Mouse (Mus musculus) NIH3T3 (cell line): ENCODE data around the gene Secisbp2.
A peak's percentile ranks its signal among the peaks of the same experiment; 100 is the strongest.

Experiments used
- DNase-seq: peaks from one replicate; pipeline ENCODE4 v3.0.0-alpha.2; 2012; ENCODE audit warnings: low read depth

The Secisbp2 gene

DNA sequence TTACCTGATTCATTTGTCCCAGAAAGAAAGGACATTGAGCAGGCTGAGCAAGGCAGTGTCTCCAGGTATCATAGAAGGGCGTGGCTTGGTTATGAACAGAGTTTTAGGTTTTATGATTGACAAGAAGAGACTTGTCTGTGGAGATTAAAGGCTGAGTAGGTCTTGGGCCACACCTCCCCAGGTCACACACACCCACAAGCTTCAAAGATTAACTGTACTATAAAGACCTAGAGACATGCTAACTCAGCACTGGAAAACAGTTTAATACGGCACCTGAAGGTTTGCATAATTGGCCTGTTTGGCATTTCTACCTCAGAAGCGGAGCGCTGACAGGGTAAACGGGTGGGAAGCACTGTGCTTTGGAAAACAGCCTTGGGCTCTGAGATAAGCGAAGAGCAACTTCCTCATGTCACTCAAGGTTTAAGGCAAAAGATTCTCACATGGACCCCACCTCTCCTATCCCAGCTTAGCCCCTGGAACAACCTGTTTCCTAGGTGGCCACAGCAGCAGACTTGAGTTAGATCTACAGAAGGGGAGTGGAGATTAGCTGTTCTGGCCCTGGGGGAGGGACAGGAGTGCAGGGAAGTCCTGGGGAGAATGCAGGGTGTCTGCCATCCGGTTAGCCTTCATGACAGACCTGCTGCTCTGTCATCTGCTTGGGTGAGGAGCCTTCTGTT, 33.9 kb downstream of the Secisbp2 start:
- DNase-seq, result no peak

DNA sequence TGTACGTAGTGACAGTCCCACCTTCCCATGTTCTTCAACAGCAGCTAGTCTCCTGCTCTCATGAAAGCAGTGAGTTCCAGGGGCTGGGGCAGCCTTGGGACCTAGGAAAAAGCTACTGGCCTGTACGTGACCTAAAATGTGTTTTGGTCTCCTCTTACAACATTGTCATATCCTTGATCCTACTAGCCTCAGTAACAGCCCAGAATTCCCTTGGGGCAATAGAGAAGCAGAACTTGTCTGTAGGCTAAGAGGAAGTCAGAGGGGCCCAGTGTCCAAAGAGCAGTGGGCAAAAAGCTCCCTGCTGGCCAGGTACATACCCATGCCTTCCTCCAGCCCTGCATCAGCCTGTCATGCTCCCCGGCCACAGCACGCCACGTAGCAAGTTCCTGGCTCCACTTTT, 35.5 kb downstream of the Secisbp2 start:
- no peak for DNase-seq

DNA sequence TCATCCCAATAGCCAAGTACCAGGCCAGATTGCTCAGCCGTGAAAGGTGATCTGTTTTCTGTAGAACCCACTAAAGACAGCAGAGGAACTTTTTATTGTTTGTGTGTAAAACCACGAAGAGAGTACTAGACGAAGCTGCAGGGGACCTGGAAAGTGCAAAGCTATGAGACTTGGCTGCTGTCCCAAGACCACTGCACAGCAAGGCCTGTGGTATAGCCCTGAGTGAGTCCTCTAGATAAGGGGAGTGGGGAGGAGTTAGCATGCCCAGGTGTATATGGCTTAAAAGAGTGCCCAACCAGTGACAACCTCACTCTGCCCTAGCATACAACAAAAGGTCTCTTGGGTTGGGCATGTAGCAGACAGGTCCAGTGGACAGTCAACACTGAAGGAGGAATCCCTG, 37.2 kb downstream of the Secisbp2 start:
- no peak for DNase-seq

DNA sequence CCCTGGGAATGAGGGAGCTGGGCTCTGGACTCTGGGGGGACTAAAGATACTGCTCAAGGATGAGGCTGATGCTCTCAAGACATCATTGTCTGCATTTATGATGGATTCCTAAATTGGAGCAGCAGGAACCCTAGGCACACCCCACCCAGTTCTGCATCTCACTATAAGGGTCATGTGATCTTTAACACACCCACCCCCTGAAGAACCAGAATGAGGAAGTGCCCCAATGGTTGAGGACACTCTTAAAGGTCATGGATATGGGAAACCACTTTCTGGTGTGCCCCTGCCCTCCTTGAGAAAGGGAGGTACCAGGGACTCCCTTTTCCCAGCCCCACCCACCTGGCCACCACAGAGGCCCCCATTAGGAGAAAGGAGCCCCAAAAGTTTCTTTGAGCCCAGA, 45.0 kb downstream of the Secisbp2 start:
- DNase-seq, result no peak

DNA sequence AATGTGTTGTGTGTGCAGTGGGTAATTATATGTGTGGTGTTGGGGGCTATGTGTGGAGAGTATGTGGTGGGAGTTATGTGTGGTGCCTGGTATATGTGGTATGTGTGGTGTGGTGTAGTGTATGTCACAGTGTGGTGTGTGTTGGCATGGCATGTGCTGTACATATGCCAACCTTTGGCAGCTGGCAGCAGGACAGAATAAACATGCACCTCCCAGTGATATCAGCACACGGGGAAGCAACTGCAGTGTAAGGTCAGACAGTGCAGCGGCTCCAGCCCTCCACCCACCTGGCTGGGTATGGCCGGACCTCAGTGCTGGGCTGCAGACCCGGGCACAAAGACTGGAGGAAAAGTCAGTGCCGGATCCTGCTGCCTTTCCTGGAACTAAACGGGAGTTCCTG, 46.0 kb downstream of the Secisbp2 start:
- no peak for DNase-seq

DNA sequence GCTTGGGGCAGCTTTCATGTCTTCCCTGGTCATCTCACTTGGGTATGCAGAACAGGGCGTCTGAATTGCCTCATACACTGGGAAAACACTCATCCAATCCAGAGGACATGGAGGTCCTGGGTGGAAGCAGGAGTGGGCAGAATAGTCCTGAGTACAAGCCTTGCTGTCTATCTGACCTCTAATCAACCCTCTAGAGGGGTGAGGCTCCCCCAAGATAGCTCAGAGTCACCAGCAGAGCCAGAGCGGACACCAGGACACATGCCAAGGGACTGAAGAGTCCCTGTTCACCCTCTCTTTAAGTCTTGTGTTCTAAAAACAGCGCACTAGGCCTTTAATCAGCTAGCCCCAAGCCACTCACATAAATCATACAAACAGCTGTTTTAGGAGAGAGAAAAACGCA, 46.4 kb downstream of the Secisbp2 start:
- no peak for DNase-seq

DNA sequence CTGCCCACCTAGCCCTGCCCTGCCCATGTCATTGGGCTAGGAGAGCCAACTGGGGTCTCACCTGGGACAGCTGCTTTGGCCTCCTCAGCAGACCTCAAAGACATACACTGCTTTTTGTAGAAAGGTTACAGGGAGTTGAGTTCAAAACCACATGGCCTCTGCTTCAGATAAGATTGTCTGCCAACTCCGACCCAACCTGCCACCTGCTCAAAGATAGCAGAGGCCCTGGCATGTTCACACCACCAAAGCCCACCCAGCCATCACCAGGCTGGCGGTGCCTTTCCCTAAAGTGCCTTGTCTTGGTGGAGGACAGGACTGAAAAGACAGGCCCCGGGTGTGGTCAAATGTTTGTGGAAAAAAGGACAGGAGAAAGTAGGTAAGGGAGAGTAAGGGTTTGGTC, 46.8 kb downstream of the Secisbp2 start:
- no peak for DNase-seq

DNA sequence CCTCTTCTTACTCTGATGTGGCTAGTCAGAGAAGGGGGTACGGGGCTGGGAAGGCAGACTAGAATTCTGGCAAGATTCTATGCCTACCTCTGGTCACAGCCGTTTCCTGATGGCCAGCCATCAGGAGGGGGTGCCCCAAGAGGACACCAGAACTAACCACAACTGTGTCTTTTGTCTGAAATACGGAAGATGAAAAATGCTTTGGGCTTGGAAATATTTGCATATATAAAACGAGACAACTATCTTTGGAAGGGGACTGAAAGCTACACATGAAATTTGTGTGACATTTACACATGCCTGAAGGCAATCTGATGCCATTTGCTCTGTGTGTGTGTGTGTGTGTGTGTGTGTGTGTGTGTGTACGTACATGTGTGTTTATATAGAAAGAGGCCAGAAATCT, 52.4 kb downstream of the Secisbp2 start:
- DNase-seq, result no peak

DNA sequence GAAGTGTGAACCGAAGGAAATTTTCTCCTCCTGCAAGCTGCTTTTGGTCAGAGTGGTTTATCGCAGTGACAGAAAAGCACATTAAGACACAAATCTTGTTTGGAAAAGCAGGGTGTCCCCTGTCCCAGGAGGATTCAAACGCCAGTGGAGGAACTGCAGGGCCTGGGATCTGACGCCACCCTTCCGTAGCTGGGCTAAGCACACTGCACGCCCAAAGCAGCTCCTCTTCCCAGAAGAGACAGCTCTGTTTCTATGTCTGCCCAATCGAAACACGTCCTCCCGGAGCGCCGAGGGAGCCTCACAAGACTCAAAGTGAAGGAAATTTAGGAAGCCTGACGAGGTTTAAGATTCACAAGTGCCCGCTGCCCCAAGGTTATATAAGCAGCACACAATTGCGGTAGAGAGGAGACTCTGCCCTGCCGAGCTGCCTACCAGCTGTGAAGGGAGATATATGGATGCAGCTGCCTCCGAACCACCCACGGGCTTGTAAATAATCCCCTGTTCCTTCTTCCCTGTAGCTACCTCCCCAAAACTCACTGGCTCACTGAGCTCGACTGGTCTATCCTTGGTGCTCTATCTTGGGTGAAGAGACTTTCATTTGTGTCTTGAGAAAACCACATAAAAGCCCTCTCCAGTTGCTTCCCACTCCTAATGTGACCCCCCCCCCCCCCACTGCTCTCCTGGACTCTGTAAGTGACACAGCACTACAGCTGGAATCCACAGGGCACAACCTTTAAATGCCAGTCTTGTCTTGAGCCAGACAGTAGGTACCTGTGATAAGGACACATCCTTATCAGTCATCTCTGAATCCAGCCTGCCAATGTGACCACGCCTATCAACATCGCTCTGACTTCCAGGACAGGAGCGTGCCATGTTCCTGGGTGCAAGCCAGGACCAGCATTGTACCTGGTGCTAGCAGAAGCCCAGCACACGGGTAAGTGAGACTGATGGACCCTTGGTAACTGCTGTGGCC, 54.7 kb downstream of the Secisbp2 start:
- no peak for DNase-seq

DNA sequence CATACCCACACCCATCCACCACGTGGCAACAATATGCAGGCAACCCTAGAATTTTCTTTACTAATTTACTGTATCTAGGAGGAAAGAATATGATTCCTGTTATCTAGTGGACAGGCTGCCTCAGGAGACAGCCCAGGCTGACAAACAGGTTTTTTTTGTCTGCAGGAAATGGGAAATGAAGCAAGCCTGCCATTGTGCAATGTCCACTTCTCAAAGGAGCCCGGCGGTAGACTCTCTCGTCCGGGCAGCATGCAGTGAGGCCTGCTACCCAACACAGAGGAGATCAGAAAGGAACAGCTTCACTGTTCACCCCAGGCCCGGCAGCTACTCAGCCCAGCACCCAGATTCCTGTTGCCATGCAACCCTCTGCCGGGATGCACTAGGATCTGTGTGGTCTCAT, 59.2 kb downstream of the Secisbp2 start:
- peak; percentile 50 for DNase-seq

DNA sequence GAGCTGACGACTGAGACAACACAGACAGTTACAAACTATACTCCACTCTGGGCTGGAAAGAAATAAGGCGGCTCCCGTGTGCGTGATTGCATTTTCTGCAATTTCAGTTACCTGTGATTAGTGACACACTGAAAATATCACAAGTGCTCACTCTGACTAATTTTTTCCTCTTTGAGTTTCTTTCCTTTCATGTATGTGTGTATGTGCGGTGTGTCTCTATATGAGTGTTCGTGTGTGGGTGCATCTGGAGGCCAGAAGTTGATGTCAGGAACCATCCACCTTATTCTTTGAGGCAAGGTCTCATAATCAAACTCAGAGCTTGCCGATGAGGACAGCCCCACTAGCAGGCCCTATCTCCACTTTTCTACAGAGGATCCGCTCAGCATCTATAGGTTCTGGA, 60.5 kb downstream of the Secisbp2 start:
- DNase-seq, result no peak

DNA sequence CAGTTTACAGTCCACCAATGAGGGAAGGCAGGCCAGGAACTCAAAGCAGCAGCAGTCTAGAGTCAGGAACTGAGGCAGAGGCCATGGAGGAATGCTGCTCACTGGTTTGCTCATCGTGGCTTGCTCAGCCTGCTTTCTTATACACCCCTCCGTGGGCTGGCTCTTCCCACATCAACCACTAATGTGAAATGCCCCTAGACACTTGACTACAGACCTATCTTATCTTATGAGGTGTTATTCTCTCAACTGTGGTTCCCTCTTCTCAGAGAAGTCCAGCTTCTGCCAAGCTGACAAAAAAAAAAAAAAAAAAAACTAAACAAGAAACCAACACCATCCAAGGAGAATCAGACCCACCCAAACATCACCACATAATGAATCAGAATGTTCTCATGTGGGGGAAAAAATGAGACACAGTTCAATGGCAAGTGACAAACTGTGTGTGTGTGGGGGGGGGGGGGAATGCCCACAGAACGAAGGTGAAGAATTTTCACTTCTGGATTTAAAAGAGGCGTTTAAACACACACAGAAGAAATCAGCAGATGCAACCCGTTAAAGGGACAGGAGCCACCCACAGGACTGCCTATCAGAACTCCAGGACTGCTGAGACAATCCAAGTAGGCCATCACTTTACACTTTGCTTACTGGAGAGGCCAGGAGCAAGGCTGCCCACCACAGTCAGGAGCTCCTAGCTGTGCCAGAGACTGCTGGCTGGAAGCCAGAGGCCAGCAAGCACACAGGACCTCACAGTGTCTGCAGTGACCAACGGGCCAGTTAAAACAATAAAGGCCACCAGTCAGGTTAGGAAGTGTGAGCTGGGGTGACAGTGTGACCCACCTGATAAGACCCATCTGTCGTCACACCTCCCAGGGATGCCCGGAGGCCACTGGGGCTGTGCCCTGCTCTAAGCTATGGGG, 65.1 kb downstream of the Secisbp2 start:
- DNase-seq, result no peak

DNA sequence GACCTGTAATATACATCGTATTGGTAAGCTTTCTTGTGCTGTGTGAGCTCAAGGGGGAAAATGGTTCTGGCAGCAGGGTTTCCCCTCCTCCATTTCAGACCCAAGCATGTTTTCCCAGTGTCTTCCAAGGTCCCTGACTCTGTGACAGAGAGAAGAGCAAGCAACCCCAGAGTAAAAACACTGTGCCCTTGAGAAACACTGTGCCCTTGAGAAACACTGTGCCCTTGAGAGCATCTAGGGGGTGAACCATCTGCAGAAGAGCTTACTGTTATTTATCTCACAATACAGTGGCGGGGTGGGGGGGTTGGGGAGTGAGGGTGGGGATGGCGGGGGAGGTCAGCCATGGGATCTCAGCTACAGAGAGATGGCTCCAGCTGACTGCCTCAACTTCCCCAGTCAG, 67.8 kb downstream of the Secisbp2 start:
- DNase-seq, result no peak

DNA sequence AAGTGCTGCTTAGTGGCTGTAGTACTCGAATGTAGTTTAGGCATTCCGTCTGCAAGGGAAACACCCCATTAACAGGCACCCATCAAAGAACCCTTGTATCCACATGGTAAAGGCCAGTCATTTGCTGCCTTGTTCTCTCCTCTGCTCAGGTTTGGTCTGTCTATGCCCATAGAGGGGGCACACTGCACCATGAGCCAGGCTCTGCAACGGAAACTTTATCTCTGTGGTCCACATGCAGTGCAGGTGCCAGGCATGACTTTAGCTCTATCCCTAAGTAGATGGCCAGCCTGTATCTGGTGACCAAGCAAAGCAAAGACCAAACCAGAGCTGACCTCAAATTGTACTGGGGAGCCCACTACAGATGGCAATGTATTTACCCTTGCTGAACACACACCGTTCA, 69.1 kb downstream of the Secisbp2 start:
- DNase-seq, result no peak

DNA sequence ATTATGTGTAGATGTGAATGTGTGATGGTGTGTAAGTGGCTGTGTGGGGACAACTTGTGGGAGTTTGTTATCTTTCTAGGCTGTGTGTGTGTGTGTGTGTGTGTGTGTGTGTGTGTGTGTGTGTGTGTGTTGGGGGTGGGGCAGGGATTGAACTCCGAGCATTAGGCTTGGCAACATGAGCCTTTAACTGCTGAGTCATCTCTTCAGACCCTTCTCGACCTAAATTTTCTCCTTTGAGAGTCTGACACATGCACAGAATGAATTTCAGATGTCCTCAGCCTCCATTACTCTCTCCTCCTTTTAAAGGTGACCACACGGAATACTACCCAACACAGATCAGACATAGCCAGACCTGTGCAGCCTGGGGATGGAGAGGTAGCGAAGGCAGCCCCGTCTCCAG, 71.6 kb downstream of the Secisbp2 start:
- peak; percentile 76 for DNase-seq

DNA sequence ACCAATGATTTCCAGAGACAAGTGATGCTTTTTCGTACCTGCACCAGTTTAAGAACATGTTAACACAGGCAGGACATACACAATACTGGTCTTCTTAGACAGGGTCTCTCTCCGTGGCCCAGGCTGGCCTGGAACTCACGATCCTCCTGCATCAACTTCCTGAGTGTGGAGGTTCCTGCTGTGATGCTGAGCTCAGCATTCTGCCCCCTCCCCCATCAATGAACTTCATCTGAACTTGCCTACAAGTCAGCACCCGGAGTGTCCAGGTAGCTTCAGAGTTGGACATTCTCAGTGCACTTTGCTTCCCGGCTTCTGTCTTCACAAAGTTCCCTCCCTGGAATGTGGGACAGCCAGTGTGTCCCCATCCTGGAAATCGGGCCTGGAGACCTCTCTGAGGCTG, 73.1 kb downstream of the Secisbp2 start:
- DNase-seq, result no peak

DNA sequence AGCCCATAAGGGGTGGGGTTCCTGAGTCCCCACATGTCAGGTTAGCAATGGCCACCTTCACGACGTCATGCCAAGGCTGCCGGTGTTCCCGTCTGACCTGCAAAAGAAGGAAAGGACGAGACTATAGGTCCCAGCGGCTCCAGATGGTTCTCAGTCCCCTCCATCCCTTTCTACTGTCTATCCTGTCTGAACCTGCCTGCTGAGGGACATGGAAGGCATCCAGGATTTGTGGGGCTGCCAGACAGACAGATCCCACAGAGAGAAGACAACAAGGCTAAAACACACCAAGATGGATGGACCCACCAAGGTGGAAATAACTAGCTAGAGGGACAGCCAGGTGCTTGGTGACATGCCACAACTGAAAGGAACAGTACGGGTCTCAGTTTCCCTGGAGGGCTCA, 73.9 kb downstream of the Secisbp2 start:
- no peak for DNase-seq

DNA sequence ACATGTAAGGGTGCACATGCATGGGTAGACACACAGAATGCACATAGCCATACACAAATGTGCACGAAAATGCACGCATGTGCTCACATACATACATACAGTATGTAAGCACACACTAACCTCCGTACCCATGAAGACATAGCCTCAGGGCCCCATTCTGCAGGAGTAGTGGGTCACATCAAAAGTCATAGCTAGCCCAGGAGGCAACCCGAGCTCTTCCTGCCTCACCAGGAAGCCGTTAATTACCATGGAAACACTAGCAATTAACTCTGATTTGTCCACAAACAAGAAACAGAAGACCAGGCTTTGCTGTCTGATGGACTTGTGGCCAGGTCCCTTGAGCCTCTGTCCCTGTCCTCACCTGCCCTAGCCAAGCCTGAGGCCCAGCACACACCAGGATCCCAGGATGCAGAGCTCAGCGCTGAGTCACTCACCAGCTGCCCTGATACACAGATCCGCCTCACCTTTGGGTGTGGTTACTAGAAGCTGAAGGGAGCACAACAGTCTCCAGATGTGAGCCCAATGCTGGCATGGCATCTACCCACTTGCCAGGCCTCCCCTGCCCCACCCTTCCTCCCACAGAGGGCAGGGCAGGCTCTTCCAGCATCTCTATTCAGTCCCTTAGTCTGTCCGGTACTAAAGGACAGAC, 74.6 kb downstream of the Secisbp2 start:
- peak; percentile 16 for DNase-seq

DNA sequence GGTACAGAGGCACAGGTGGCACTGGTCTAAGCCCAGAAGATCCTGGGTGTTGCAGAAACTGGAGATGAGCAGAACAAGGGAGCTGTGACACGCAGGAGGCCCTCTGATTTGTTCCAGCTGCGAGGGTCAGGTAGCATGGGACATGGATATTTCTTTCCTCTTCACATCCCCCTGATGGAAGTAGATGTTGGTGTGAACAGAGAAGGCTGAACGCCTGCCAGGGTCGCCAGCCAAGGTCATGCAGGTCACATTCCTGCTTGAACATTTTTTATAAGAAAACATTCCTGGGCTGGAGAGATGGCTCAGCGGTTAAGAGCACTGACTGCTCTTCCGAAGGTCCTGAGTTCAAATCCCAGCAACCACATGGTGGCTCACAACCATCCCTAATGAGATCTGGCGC, 75.9 kb downstream of the Secisbp2 start:
- peak; percentile 47 for DNase-seq

DNA sequence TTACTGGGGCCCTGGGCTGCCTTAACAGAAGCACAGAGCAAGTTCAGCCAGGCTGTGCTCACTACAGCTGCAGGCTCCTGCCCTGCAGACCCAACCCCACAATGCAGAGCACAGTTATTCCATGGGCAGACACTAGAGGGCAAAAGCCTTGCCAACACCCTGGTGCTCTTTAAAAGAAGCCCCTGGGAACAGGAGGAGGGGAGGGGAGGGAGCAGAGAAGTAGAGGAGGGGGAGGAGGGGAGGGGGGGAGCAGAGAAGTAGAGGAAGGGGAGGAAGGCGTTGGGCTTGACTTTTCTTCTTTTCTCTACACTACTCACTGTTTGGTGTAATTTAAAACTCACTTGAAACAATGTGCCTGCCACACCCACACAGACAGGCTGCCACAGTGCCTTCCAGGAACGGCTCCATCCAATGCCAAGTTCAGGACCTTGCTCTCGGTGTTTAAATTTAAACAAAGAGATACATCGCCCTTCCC, 78.4 kb downstream of the Secisbp2 start:
- peak; percentile 54 for DNase-seq

DNA sequence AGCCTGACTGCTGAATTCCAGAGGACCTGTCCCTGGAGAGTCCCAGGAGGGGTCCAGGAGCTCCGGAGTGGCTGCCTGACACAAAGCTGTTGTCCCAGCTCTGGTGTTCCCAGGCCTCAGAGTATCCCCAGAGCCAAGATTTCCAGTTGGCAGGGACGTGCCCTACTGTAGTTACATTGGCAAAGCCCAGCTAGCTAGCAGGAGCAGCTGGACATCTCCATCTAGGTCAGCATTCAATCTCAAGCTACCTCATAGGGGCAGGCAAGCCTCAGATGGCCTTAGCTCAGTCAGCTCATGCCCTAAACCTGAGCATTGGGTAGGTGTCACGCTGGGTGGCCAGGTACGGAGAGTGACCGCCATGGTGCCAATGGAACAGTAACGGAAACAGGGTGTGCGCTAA, 80.0 kb downstream of the Secisbp2 start:
- no peak for DNase-seq
